Mouse (Mus musculus) megakaryocyte, embryonic 14.5 days (primary cell): Measurements from ENCODE around the gene Agap1. TPM values are rescaled to one million over a fixed set of nuclear protein-coding genes. Genes with fewer than 3 reads are reported as not detected.

Source experiments
- H3K27me3 ChIP-seq: replicated peaks from 2 replicates; pipeline ENCODE3; 2012; ENCODE audit warnings: inconsistent platforms
- H3K36me3 ChIP-seq: replicated peaks from 2 replicates; pipeline ENCODE3; 2012; ENCODE audit warnings: low read length, inconsistent platforms, mixed read lengths
- H3K4me1 ChIP-seq: 2 replicates; pipeline ENCODE4 v1.6.1; 2012; ENCODE audit warnings: inconsistent platforms
- H3K4me3 ChIP-seq: replicated peaks from 2 replicates; pipeline ENCODE3; 2012; ENCODE audit warnings: moderate library complexity, mild to moderate bottlenecking, inconsistent platforms
- H3K9me3 ChIP-seq: 2 replicates; pipeline ENCODE4 v1.6.1; 2012; ENCODE audit warnings: inconsistent platforms
- FLI1 ChIP-seq: IDR thresholded peaks from 2 replicates; pipeline ENCODE4 v1.6.1; 2012; ENCODE audit warnings: low read length, inconsistent platforms, mixed read lengths
- GATA1 ChIP-seq: IDR thresholded peaks from 3 replicates; pipeline ENCODE4 v1.6.1; 2012; ENCODE audit warnings: mixed read lengths, low read length, inconsistent platforms, borderline replicate concordance
- polyA plus RNA-seq: library from polyadenylated mRNA; stranded (reverse); fragments of >175 nt; gene quantifications from 2 replicates; pipeline ENCODE4 v1.2.3, GENCODE M21; 2012; ENCODE audit warnings: low replicate concordance; ENCODE audit not compliant: insufficient read depth

The Agap1 gene
- 0.88 and 3.4 TPM in 2 replicates for polyA plus RNA-seq

DNA sequence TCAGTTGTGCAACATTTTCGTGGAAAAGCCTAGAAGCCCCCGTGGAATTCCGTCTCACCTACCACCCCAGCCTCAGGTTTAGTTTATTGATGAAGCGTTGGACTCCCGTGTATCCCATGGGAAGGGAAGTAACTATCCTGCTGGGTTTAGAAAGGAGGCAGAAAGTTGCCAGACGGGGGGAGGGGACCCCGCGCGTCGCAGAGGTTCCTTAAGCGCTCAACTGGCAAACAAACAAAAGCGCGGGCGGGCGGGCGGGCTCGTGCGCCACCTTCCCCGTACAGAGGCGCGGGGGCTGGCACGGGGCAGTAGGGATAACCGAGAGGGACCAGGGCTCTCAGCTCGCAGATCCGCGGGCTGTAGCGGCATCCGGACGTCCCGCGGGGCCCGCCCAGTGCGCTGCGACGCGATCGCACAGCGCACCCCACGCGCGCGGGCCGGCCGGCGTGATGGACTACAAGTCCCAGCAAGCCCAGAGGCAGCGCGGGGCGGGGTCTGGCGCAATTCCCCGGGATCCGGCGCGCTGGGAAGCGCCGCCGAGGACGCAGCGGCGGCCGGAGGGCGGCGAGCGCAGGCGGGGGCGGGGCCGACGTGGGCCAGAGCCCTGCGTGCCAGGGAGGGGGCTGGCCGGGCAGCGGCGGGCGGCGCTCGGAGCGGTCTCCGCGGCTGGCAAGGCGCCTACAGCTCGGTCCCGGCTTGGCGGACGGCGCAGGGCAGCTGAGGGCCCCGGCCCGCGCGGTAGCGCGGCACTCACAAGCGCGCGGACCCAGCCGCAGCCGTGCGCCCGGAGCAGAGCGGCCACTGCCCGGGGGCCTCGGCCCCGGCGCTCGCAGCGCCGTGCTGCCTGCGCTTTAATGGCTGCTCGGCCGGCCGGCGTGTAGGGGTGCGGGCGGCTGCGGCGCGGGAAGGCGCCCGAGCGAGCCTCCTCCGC is at the start of gene Agap1:
TSS of gene Agap1 (plus strand) at position 611 of the 928 bp plus-strand sequence.
- Histone ChIP-seq H3K27me3 (peaks cover 66% of the 10 kb centered on the region), H3K9me3 (peaks cover 25% of the 10 kb centered on the region), H3K4me3 (peak within 1 kb of the TSS; percentile 92), H3K4me1 (peaks cover 12% of the 10 kb centered on the region), H3K36me3 (no peaks in the 10 kb centered on the region)
- TF ChIP-seq GATA1 (no peak), FLI1 (no peak)

DNA sequence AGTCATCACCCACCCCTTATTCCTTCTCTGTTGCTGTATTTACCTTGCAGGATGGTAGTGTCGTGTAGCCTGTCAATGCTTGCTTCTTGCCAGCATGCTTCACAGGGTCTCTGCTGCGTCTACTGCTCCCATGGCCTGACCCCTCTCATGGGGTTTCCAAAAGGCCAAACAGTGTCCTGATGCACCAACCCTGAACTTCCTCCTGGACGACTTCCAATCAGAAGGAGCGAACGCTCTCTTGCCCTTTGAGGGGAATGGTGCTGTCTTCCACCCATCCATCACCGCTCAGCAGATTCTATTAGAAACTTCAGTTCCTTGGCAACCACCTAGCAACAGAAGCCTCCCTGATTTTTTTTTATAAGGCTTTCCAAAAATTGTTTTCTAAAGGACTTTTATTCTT is 48.6 kb upstream of the Agap1 start:
- Histone ChIP-seq H3K4me3 (no peak overlapping the region), H3K27me3 (no peaks in the 10 kb centered on the region), H3K4me1 (no peaks in the 10 kb centered on the region), H3K9me3 (peaks cover 70% of the 10 kb centered on the region), H3K36me3 (no peaks in the 10 kb centered on the region)
- no peak for TF ChIP-seq GATA1

DNA sequence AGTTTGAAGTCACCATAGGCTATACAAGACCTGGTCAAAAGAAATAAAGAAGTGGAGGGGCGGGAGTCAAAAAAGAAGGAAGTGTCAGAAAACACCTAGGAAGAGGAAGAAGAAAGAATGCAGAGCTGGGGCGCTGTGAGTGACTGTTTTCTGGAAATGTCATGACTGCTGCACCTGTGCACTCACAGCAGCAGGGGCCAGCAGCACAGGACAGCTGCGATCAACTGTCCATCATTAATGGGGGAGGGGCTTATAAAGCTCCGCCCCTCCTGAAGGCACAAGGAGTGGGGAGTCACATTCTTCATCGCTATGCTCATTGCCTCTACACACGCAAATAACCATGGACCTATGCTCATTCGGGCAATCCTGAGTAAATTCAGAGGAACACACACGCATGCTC is 46.6 kb upstream of the Agap1 start:
- no peaks in the 10 kb centered on the region for H3K36me3 ChIP-seq
- H3K27me3 ChIP-seq: no peaks in the 10 kb centered on the region
- no peaks in the 10 kb centered on the region for H3K4me1 ChIP-seq
- TF ChIP-seq FLI1 (no peak), GATA1 (no peak)
- H3K4me3 ChIP-seq: no peak overlapping the region
- H3K9me3 ChIP-seq: peaks cover 52% of the 10 kb centered on the region

- Histone ChIP-seq H3K9me3 (peaks cover 10% of the 10 kb centered on the region), H3K4me1 (no peaks in the 10 kb centered on the region), H3K27me3 (peaks cover 5% of the 10 kb centered on the region), H3K4me3 (no peak overlapping the region), H3K36me3 (no peaks in the 10 kb centered on the region)
- TF ChIP-seq GATA1: no peak
- TF ChIP-seq FLI1: no peak
Measured at GRCm38 (mm10) chr1:89413122-89413521, 41.5 kb upstream of the Agap1 start.

DNA sequence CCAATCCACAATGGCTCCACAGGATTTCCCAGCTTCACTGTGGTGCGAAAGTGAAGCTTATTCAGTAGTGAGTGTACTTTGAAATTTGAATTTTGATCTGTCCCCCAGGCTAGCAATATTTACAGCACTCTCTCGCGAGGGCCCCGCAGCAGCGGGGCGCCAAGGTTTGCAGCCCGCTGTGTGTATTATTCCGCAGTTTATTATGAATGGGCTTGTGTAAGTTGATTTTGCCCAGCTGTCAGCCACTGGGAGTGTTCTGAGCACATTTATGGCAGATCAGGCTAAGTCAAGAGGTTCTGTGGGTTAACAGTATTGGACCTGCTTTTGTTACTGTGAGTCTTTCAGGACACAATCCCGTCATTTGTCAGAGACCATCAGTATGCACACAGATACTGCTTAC is 40.0 kb upstream of the Agap1 start:
- H3K27me3 ChIP-seq: peaks cover 5% of the 10 kb centered on the region
- TF ChIP-seq GATA1: no peak
- H3K4me1 ChIP-seq: no peaks in the 10 kb centered on the region
- H3K4me3 ChIP-seq: no peak overlapping the region
- no peaks in the 10 kb centered on the region for H3K9me3 ChIP-seq
- no peaks in the 10 kb centered on the region for H3K36me3 ChIP-seq

GRCm38 (mm10) chr1:89416929-89417328 is 37.7 kb upstream of the Agap1 start:
- no peaks in the 10 kb centered on the region for H3K36me3 ChIP-seq
- no peaks in the 10 kb centered on the region for H3K4me1 ChIP-seq
- H3K27me3 ChIP-seq: peaks cover 5% of the 10 kb centered on the region
- no peak overlapping the region for H3K4me3 ChIP-seq
- no peak for TF ChIP-seq FLI1
- TF ChIP-seq GATA1: no peak
- peaks cover 2% of the 10 kb centered on the region; the same call in 1 of the 2 replicates for H3K9me3 ChIP-seq

GRCm38 (mm10) chr1:89420642-89421041 is 34.0 kb upstream of the Agap1 start:
- Histone ChIP-seq H3K27me3 (peaks cover 5% of the 10 kb centered on the region), H3K4me3 (no peak overlapping the region), H3K9me3 (peaks cover 11% of the 10 kb centered on the region; the same call in 1 of the 2 replicates), H3K4me1 (no peaks in the 10 kb centered on the region), H3K36me3 (no peaks in the 10 kb centered on the region)
- TF ChIP-seq GATA1 (no peak), FLI1 (no peak)

DNA sequence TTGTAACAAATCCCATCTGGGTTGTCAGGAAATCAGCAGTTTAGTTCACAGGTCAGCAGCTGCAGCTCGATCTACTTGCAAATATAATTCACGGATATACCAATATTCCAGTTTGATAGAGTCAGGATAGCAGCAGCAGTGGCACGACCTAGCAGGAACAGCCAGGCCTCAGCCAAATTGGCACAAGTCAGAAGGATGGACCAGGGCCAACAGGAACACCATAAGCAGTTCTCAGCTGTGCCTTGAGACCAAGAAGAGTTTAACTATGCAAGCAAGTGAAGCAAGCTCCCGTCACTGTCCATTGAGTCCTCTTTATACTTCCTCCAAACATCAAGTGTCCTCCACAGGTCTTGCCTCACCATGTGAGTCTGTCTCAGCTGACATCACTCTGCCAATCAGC is 33.2 kb upstream of the Agap1 start:
- H3K36me3 ChIP-seq: no peaks in the 10 kb centered on the region
- TF ChIP-seq FLI1: no peak
- no peak for TF ChIP-seq GATA1
- H3K4me3 ChIP-seq: no peak overlapping the region
- peaks cover 11% of the 10 kb centered on the region; the same call in 1 of the 2 replicates for H3K9me3 ChIP-seq
- no peaks in the 10 kb centered on the region for H3K4me1 ChIP-seq
- peaks cover 8% of the 10 kb centered on the region for H3K27me3 ChIP-seq

- H3K4me3 ChIP-seq: no peak overlapping the region
- H3K27me3 ChIP-seq: peaks cover 10% of the 10 kb centered on the region
- H3K36me3 ChIP-seq: no peaks in the 10 kb centered on the region
- H3K9me3 ChIP-seq: peaks cover 22% of the 10 kb centered on the region
- peaks cover 8% of the 10 kb centered on the region; the same call in 1 of the 2 replicates for H3K4me1 ChIP-seq
- TF ChIP-seq FLI1: no peak
- no peak for TF ChIP-seq GATA1
Measured at GRCm38 (mm10) chr1:89424563-89424962, 30.0 kb upstream of the Agap1 start.

DNA sequence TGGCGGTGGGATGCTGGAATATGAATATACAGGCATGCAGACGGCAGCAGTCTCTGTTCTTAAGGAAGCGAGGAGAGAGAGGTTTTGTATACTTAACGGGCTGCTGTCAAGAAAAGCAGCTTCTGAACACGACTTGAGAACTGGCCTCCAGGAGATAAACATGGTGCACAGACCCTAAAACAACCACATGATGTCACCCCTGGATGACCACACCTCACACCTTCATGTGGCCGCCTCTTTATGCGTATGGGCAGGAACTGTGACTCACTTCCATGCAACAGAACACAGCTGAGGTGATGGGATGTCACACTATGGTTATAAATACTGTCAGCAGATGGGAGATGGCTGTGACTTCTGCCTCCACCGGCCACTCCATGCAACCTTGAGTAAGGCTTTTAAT is 28.5 kb upstream of the Agap1 start:
- TF ChIP-seq GATA1 (no peak), FLI1 (no peak)
- Histone ChIP-seq H3K27me3 (peaks cover 10% of the 10 kb centered on the region), H3K4me1 (peaks cover 8% of the 10 kb centered on the region; the same call in 1 of the 2 replicates), H3K9me3 (peaks cover 33% of the 10 kb centered on the region), H3K36me3 (no peaks in the 10 kb centered on the region), H3K4me3 (no peak overlapping the region)

GRCm38 (mm10) chr1:89428671-89429070 is 25.9 kb upstream of the Agap1 start:
- H3K27me3 ChIP-seq: peaks cover 12% of the 10 kb centered on the region
- peaks cover 8% of the 10 kb centered on the region; the same call in 1 of the 2 replicates for H3K4me1 ChIP-seq
- H3K9me3 ChIP-seq: peaks cover 21% of the 10 kb centered on the region
- H3K4me3 ChIP-seq: no peak overlapping the region
- H3K36me3 ChIP-seq: no peaks in the 10 kb centered on the region
- no peak for TF ChIP-seq FLI1
- no peak for TF ChIP-seq GATA1
